Mouse (Mus musculus): ENCODE results near the gene Gm572.

DNA sequence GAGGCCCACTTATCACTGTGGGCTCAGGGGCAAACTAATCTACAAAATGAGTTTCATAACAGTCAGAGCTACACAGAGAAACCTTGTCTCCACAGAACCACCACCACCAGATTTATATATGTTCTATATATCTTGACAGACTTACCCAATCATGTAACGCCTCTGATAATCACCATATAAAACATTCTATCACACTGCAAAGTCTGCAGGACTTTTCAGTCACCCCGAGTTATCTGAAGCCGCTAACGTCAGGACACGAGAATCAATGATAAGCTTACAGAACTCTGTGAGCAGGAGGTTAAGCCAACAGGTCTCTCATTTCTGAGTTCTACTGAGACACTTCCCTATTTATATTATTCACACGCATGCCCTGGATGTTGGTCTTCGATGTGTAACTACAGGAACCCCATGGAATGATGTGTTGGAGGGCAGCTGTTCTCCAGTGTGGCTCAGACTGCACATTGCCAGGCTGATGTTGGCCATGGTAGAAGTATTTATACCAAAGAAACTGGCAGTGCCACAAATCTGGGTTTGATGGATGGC is 50.4 kb downstream of the Gm572 start:
- no peak for TF ChIP-seq CTCF (conservative IDR thresholded peaks at IDR 0.05; ENCODE audit: insufficient read depth, insufficient read length, low read depth, low read length)
- no peak for TF ChIP-seq POLR2A (IDR thresholded peaks at IDR 0.05; ENCODE audit: low read depth, low read length)
